Mouse (Mus musculus) skeletal muscle tissue, adult 2 months (tissue): ENCODE data around the gene Dnal4.

Experiments
- DNase-seq: peaks from one replicate; pipeline ENCODE4 v3.0.0-alpha.2; 2012; ENCODE audit warnings: low read depth, low spot score

Gene Dnal4

DNA sequence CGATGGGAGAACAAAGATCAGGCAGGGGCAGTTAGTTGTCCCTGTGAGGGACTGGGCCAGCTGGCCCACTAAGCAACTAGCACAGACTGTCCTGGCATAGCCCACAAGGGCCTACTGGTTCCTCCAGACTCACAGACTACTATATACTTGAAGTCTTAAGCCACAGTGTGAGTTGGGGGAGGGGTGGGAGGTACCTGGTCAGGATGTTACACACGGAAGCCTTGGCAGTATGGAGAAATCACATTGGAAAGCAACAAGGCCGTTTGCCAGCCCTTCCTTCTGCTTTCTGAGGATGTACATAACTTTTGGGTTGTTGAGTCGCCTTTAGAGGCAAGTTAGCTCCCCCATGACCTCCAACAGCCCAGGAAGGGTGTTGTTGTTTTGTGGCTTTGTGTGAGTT lies 44.0 kb downstream of the Dnal4 start:
- DNase-seq = no peak

DNA sequence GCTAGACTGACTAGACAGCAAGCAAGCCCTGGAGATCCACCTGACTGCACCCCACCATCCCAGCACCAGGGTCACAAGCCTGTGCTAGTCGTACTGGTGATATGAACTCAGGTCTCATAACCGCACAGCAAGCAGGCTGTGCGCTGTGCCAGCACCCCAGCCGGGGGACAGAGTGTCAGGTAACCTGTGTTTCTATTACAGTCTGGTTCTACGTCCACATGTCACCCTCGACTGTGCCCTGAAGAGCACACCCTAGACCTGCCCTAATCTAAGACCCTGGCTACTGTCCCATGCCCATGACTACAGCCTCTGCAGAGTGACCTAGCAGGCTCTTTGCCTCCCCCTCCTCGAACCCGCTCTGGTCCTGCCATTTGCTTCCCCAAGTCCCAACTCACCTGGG lies 44.5 kb downstream of the Dnal4 start:
- peak; percentile 92 for DNase-seq

DNA sequence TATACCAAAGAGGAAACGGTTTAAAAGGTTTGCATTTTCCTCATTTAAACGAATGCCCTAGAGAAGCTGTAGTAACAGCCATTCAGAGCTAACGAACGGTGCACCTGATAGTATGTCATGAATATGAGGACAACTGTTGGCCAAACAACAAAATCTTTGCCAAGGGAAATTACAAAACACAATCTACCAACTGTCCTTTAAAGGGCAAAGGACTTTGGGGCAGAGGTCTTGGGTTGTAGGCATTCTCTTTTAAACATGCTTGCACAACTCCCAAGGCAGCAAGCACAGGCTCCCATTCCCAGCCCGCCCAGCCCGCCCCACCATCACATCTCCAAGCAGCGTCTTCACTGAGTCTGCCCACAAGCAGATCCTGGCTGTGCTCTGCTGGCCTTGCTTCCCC lies 46.1 kb downstream of the Dnal4 start:
- DNase-seq = no peak

DNA sequence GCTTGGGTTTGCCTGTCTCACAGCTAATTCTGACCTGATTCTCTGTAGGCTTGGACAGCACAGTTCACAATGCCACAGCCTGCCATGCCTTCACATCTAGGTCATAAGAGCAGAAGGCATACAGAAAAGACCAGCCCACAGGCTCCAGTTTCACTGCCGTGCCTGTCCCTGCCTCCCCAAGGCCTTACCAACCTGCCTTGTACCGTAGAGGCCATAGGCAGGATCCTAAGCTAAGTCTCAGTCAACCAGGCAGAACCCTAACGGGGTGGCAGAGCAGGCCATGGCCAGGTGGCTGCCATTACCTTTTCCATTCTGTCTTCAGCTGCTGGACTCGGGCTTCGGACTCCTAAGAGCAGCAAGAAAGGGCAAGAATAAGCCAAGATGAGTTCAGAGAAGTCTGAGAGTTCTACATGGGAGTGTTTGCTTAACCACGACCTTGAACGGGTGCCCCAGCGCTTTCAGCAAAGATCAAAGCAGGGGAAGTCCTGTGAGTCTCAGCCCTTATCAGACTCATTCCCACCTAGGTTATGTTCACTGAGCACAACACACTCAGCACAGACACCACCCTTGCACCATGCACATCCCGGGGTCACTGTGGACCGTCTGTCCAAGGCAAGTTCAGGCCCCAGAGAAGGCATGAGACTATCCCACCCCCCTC lies 48.8 kb downstream of the Dnal4 start:
- DNase-seq = no peak

DNA sequence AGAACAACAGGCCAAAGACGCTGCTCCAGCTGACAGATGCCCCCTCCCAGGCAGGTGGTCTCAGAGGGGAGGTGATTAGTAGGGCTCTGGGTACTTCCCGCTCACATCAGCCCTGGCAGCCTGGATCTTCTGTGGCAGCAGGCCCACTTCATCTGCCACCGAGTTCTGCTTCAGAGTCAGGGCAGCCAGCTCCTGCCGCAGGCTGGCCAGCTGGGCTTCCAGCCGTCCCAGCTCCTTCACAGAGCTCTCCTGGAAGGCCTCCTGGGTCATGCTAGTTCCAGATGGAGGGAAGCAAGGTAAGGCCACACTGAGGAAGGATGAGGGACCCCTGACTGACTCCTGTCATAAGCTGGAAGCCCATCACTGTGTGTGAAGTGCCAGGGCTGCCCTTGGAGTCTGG lies 49.3 kb downstream of the Dnal4 start:
- DNase-seq = no peak

DNA sequence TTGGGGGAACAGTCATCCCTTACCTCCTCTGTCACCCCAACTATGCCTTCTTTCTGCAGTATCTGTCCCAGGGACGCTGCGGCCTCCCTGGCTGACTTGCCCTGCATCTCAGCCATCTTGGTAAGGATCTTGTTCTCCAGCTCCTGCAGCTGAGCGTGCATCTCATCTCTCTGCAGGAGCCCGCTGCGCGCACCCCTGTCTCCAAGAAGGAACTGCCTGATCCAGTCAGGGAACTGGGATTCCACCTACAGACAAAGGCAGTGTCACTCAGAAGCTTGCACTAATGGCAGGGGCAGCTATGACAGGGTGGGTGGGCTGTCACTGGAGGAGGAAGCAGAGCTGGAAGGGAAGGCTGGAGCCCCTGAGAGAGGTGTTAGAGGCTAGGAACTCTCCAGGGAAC lies 49.8 kb downstream of the Dnal4 start:
- no peak for DNase-seq

DNA sequence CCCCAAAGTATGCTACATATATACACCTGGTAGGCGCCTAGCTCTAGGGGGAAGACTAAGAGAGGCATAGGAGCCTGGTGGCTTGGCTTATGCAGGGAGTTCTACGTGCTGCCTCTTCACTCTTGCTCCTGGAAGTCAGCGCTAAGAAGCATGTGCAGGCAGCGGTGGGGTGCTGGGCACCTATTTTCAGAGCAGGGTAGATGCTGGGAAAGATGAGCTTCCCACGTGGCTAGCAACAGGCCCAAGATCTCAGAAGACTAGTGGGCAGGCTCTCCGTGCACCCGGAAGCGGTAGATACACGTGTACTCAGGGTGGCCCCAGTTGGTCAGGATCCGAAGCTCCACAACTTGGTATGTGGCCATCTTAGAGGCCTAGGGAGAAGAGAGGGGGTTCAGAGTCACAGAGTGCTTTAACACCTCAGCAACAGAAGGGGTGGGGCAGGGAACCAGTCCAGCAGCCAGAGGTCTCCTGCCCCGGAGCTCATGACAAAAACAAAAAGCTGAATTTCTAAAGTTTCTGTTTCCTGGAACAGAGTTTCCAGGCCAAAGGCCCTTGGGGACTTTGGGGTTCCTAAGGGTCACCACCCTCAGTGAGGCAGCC lies 52.4 kb downstream of the Dnal4 start:
- peak; percentile 88 for DNase-seq

DNA sequence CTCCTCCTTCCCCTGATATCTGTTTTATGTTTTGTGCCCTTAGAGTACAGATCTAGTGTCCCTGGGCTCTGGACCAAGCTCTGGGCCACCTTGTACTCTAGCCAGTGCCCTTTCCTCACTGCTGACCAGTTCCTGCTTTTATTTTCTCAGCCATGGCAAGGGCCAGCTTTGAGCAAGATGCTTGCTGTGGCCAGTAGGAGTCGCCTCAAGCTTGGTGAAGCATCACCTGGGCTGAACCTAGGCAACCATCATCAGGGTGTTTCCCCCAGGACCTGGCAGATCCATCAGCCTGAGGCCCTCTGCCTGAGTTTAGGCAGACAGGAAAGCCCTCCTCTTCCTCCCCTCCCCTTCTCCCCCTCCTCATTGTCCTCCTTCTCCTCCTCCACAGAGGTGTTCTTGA lies 54.2 kb downstream of the Dnal4 start:
- DNase-seq = peak; percentile 75

DNA sequence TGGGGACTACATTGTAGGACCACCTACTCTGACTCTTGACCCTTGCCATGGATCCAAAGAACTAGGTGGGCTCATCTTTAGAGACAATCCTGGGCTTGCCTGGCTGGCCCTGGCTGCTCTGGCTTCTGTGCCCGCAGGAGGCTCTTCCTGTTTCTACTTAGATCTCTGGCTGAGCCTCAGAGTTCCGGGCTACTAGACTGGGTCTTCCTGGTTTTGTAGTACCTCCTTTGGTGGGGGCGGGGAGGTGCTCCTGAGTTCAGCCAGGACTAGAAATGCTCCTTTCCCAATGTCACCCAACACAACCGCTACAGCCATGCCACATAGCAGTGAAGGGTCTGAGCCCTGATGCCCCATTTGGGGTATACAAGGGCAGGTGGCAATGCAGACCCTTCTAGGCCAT lies 56.9 kb downstream of the Dnal4 start:
- no peak for DNase-seq

DNA sequence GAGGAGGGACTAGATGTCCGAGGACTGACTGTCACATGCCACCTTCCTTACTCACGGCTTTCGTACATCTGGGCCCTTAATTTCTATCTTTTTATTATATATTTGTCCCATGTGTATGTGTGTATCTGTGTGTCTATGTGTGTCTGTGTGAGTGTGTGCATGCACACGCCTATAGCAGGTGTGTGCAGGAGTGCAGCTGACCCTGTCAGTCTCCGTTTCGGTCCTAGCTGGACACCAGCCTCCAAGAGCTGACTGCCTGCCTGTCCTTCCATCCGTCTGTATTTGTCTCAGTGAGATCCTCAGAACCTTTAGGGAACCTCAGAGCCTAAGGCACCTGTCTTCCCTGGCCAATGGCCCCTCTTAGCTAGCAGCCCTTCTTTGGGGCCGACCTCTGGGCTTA lies 57.4 kb downstream of the Dnal4 start:
- no peak for DNase-seq

DNA sequence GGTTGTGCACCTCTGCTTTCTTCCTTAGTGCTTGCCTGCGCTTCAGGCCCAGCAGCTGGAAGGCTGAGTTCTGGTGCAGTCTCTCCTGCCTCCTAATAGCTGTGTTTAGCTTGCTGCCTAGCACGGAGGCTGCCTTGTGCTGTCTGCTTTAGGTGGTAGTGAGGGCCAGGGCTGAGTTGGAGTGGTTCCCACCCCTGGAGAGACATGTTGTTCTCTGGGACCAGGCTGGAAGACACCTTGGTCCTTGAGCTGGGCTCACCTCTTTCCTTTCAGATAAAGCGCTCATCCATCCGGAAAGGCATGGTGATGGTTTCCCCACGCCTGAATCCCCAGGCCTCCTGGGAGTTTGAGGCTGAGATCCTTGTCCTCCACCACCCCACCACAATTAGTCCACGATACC lies 60.9 kb downstream of the Dnal4 start:
- no peak for DNase-seq

DNA sequence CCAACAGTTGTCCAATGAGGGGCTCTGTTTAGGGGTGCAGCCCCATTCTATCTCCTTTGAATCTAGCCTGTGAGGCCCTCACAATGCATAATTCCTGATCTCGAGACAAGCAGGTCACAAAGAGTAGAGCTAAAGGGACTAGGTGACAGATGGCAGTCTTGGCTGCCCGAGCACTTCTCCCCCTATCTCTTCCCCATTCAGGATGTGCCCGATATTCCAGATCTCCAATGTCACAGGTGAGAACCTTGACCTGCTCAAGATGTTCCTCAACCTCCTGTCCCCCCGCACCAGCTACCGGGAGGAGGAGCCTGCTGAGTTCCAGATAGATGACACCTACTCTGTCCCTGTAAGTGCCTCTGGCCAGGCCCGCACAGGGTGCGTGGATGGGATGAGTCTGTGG lies 62.0 kb downstream of the Dnal4 start:
- DNase-seq = no peak
